Mouse (Mus musculus): ENCODE measurements around the gene Trpm3.
"Not testable (repeated sequence)": the region's sequence is repeated elsewhere in the genome, so short reads cannot be mapped to it uniquely, and the experiment has no call there.

Trpm3 gene

GRCm38 (mm10) chr19:22973294-22973693, 834.4 kb downstream of the Trpm3 start:
- DNase-seq (ENCODE audit: low read depth, low spot score), result no peak

- DNase-seq (ENCODE audit: low read depth, low spot score), result no peak
Observed at GRCm38 (mm10) chr19:22973727-22974126, 834.9 kb downstream of the Trpm3 start.

GRCm38 (mm10) chr19:22975801-22976200, 837.0 kb downstream of the Trpm3 start:
- DNase-seq (ENCODE audit: low read depth, low spot score), result no peak

GRCm38 (mm10) chr19:22977508-22977907, 838.7 kb downstream of the Trpm3 start:
- no peak for DNase-seq (ENCODE audit: low read depth, low spot score)

GRCm38 (mm10) chr19:22978763-22979162, 839.9 kb downstream of the Trpm3 start:
- no peak for DNase-seq (ENCODE audit: low read depth, low spot score)

GRCm38 (mm10) chr19:22979191-22979590, 840.3 kb downstream of the Trpm3 start:
- no peak for DNase-seq (ENCODE audit: low read depth, low spot score)

- DNase-seq (ENCODE audit: low read depth, low spot score), result no peak
Observed at GRCm38 (mm10) chr19:22987914-22988313, 849.1 kb downstream of the Trpm3 start.

GRCm38 (mm10) chr19:22993946-22994345, 855.1 kb downstream of the Trpm3 start:
- no peak for DNase-seq (ENCODE audit: low read depth, low spot score)

- no peak for DNase-seq (ENCODE audit: low read depth, low spot score)
Observed at GRCm38 (mm10) chr19:22994531-22994930, 855.7 kb downstream of the Trpm3 start.

- DNase-seq (ENCODE audit: low read depth, low spot score), result no peak
Observed at GRCm38 (mm10) chr19:23000293-23000692, 861.4 kb downstream of the Trpm3 start.

- no peak for DNase-seq (ENCODE audit: low read depth, low spot score)
Observed at GRCm38 (mm10) chr19:23003861-23004260, 865.0 kb downstream of the Trpm3 start.

- no peak for DNase-seq (ENCODE audit: low read depth, low spot score)
Observed at GRCm38 (mm10) chr19:23005851-23006250, 867.0 kb downstream of the Trpm3 start.

- peak; percentile 37 for DNase-seq (ENCODE audit: low read depth, low spot score)
Observed at GRCm38 (mm10) chr19:23006517-23007273, 867.8 kb downstream of the Trpm3 start.

- no peak for DNase-seq (ENCODE audit: low read depth, low spot score)
Observed at GRCm38 (mm10) chr19:23013695-23014094, 874.8 kb downstream of the Trpm3 start.

GRCm38 (mm10) chr19:23015516-23015915, 876.7 kb downstream of the Trpm3 start:
- DNase-seq (ENCODE audit: low read depth, low spot score), result no peak

GRCm38 (mm10) chr19:23018186-23018727, 879.4 kb downstream of the Trpm3 start:
- no peak for DNase-seq (ENCODE audit: low read depth, low spot score)

GRCm38 (mm10) chr19:23022902-23023301, 884.1 kb downstream of the Trpm3 start:
- DNase-seq (ENCODE audit: low read depth, low spot score), result no peak

- DNase-seq (ENCODE audit: low read depth, low spot score), result no peak
Observed at GRCm38 (mm10) chr19:23023316-23023960, 884.6 kb downstream of the Trpm3 start.

- DNase-seq (ENCODE audit: low read depth, low spot score), result no peak
Observed at GRCm38 (mm10) chr19:23024821-23025220, 886.0 kb downstream of the Trpm3 start.

- no peak for DNase-seq (ENCODE audit: low read depth, low spot score)
Observed at GRCm38 (mm10) chr19:23026427-23026826, 887.6 kb downstream of the Trpm3 start.

- no peak for DNase-seq (ENCODE audit: low read depth, low spot score)
Observed at GRCm38 (mm10) chr19:23028283-23028682, 889.4 kb downstream of the Trpm3 start.

GRCm38 (mm10) chr19:23033343-23033742, 894.5 kb downstream of the Trpm3 start:
- not testable (repeated sequence) for DNase-seq (ENCODE audit: low read depth, low spot score)

- no peak for DNase-seq (ENCODE audit: low read depth, low spot score)
Observed at GRCm38 (mm10) chr19:23034117-23034516, 895.3 kb downstream of the Trpm3 start.

Measured in retina, adult 2 months (tissue).